Mouse (Mus musculus) midbrain, embryonic 13.5 days (tissue): ENCODE measurements at regions not wholly inside any gene's neighbourhood (a gene's known extent, or its start where the extent isn't known, plus 50 kb on each side); places are given as distances from the start of the nearest gene placed in this dataset. TPM values are rescaled to one million over a fixed set of nuclear protein-coding genes. Genes with fewer than 3 reads are reported as not detected.

Experiments
- ATAC-seq: fragments of 200-750 bp; cut with Nextera tagmentation; 2 replicates; pipeline ENCODE4 v1.8.0; 2017; ENCODE audit warnings: mild to moderate bottlenecking, moderate TSS enrichment, moderate library complexity
- H3K27ac ChIP-seq: fragments of 300-500 bp; sonication (generic); 2 replicates; pipeline ENCODE4 v1.5.1; 2015; ENCODE audit warnings: inconsistent platforms, mild to moderate bottlenecking, moderate library complexity
- H3K27me3 ChIP-seq: fragments of 300-500 bp; sonication (generic); 2 replicates; pipeline ENCODE4 v1.6.1; 2015; ENCODE audit warnings: mild to moderate bottlenecking, inconsistent platforms
- H3K36me3 ChIP-seq: fragments of 300-500 bp; sonication (generic); 2 replicates; pipeline ENCODE4 v1.6.1; 2015; ENCODE audit warnings: mild to moderate bottlenecking, inconsistent platforms
- H3K4me1 ChIP-seq: fragments of 300-500 bp; sonication (generic); replicated peaks from 2 replicates; pipeline ENCODE4 v1.6.1; 2015; ENCODE audit warnings: inconsistent platforms
- H3K4me2 ChIP-seq: fragments of 300-500 bp; sonication (generic); replicated peaks from 2 replicates; pipeline ENCODE4 v1.6.1; 2015; ENCODE audit warnings: moderate library complexity, mild to moderate bottlenecking, inconsistent platforms
- H3K4me3 ChIP-seq: fragments of 300-500 bp; sonication (generic); replicated peaks from 2 replicates; pipeline ENCODE4 v1.5.1; 2015; ENCODE audit warnings: mild to moderate bottlenecking, inconsistent platforms
- H3K9ac ChIP-seq: fragments of 300-500 bp; sonication (generic); replicated peaks from 2 replicates; pipeline ENCODE4 v1.6.1; 2015; ENCODE audit warnings: mild to moderate bottlenecking, inconsistent platforms
- H3K9me3 ChIP-seq: fragments of 300-500 bp; sonication (generic); 2 replicates; pipeline ENCODE4 v1.6.1; 2016; ENCODE audit warnings: mild to moderate bottlenecking, inconsistent platforms
- WGBS: fragments of 180-500 bp; shearing (Covaris S2); methylation state at CpG from one replicate; pipeline ENCODE4 v1.1.7; 2015; 5-methylcytosine and 5-hydroxymethylcytosine counted together
- microRNA-seq: library from miRNA; unstranded; fragments of <30 nt; microRNA quantifications from one replicate; pipeline ENCODE4, GENCODE M21; 2016

- no peak overlapping the region for H3K9ac ChIP-seq
- H3K27me3 ChIP-seq, result no peaks in the 10 kb centered on the region
- H3K4me2 ChIP-seq, result no peak overlapping the region
- peaks cover 10% of the 10 kb centered on the region for H3K4me1 ChIP-seq
- peak; percentile 53; the same call in 1 of the 2 replicates for ATAC-seq
- H3K9me3 ChIP-seq, result no peaks in the 10 kb centered on the region
- H3K4me3 ChIP-seq, result no peak overlapping the region
- H3K27ac ChIP-seq, result no peak overlapping the region
- 26% methylated on average over 3 of the region's 3 CpGs for WGBS
- no peaks in the 10 kb centered on the region for H3K36me3 ChIP-seq
These were observed 1288.0 kb upstream of the Map3k7 start for GRCm38 (mm10) chr4:30675911-30676310.

GRCm38 (mm10) chr4:30677056-30677455 lies 1286.8 kb upstream of the Map3k7 start:
- Histone ChIP-seq H3K4me2 (no peak overlapping the region), H3K9ac (no peak overlapping the region), H3K36me3 (no peaks in the 10 kb centered on the region), H3K27me3 (no peaks in the 10 kb centered on the region), H3K27ac (no peak overlapping the region; the same call in 1 of the 2 replicates), H3K4me1 (peaks cover 10% of the 10 kb centered on the region), H3K4me3 (no peak overlapping the region), H3K9me3 (no peaks in the 10 kb centered on the region)
- WGBS, result 6% methylated on average over 2 of the region's 2 CpGs
- peak; percentile 91 for ATAC-seq

GRCm38 (mm10) chr4:30682394-30682793 lies 1281.5 kb upstream of the Map3k7 start:
- H3K27me3 ChIP-seq, result no peaks in the 10 kb centered on the region
- no peaks in the 10 kb centered on the region for H3K4me1 ChIP-seq
- H3K4me2 ChIP-seq, result no peak overlapping the region
- H3K27ac ChIP-seq, result no peak overlapping the region
- ATAC-seq, result no peak
- H3K9me3 ChIP-seq, result no peaks in the 10 kb centered on the region
- 81% methylated on average over 6 of the region's 6 CpGs for WGBS
- no peak overlapping the region for H3K4me3 ChIP-seq
- H3K36me3 ChIP-seq, result no peaks in the 10 kb centered on the region
- no peak overlapping the region for H3K9ac ChIP-seq

GRCm38 (mm10) chr4:30713378-30714001 lies 1250.4 kb upstream of the Map3k7 start:
- Histone ChIP-seq H3K27ac (no peak overlapping the region), H3K4me3 (no peak overlapping the region), H3K9ac (no peak overlapping the region), H3K4me1 (no peaks in the 10 kb centered on the region), H3K27me3 (no peaks in the 10 kb centered on the region), H3K36me3 (no peaks in the 10 kb centered on the region), H3K4me2 (no peak overlapping the region), H3K9me3 (no peaks in the 10 kb centered on the region)
- WGBS, result 57% methylated on average over 3 of the region's 3 CpGs
- ATAC-seq, result no peak

Small RNA genes in the stretch of these regions (microRNA-seq; reads per million reads assigned to microRNA genes)
- gene Gm22831, result not detected
